Mouse (Mus musculus): ENCODE measurements around the gene Kin. TPM values are rescaled to one million over a fixed set of nuclear protein-coding genes. Genes with fewer than 3 reads are reported as not detected.

Gene Kin
- total RNA-seq, 1 experiment from 2014 or later = 66.2 TPM

GRCm38 (mm10) chr2:10100471-10100870 is 20.1 kb downstream of the Kin start:
- no peak for ATAC-seq (ENCODE audit: extremely low read depth, insufficient number of reproducible peaks, low FRiP score, poor library complexity, severe bottlenecking)

GRCm38 (mm10) chr2:10101180-10101579 is 20.8 kb downstream of the Kin start:
- peak; percentile 71 for ATAC-seq (ENCODE audit: extremely low read depth, insufficient number of reproducible peaks, low FRiP score, poor library complexity, severe bottlenecking)

GRCm38 (mm10) chr2:10108535-10109189 is 28.3 kb downstream of the Kin start:
- no peak for ATAC-seq (ENCODE audit: extremely low read depth, insufficient number of reproducible peaks, low FRiP score, poor library complexity, severe bottlenecking)

- no peak for ATAC-seq (ENCODE audit: extremely low read depth, insufficient number of reproducible peaks, low FRiP score, poor library complexity, severe bottlenecking)
Observed at GRCm38 (mm10) chr2:10118751-10119150, 38.4 kb downstream of the Kin start.

GRCm38 (mm10) chr2:10119276-10119675 is 38.9 kb downstream of the Kin start:
- ATAC-seq (ENCODE audit: extremely low read depth, insufficient number of reproducible peaks, low FRiP score, poor library complexity, severe bottlenecking) = no peak

- ATAC-seq (ENCODE audit: extremely low read depth, insufficient number of reproducible peaks, low FRiP score, poor library complexity, severe bottlenecking) = no peak
Observed at GRCm38 (mm10) chr2:10121826-10122225, 41.4 kb downstream of the Kin start.

GRCm38 (mm10) chr2:10126122-10126521 is 45.7 kb downstream of the Kin start:
- ATAC-seq (ENCODE audit: extremely low read depth, insufficient number of reproducible peaks, low FRiP score, poor library complexity, severe bottlenecking) = no peak

- ATAC-seq (ENCODE audit: extremely low read depth, insufficient number of reproducible peaks, low FRiP score, poor library complexity, severe bottlenecking) = no peak
Observed at GRCm38 (mm10) chr2:10127471-10127870, 47.1 kb downstream of the Kin start.

GRCm38 (mm10) chr2:10128571-10128970 is 48.2 kb downstream of the Kin start:
- ATAC-seq (ENCODE audit: extremely low read depth, insufficient number of reproducible peaks, low FRiP score, poor library complexity, severe bottlenecking) = no peak

GRCm38 (mm10) chr2:10130341-10130990 is 50.1 kb downstream of the Kin start:
- ATAC-seq (ENCODE audit: extremely low read depth, insufficient number of reproducible peaks, low FRiP score, poor library complexity, severe bottlenecking) = no peak

GRCm38 (mm10) chr2:10131296-10131695 is 50.9 kb downstream of the Kin start, which contains the start of gene Itih2:
Itih2 (minus strand) TSS chr2:10131396.
- no peak for ATAC-seq (ENCODE audit: extremely low read depth, insufficient number of reproducible peaks, low FRiP score, poor library complexity, severe bottlenecking)

- ATAC-seq (ENCODE audit: extremely low read depth, insufficient number of reproducible peaks, low FRiP score, poor library complexity, severe bottlenecking) = no peak
Observed at GRCm38 (mm10) chr2:10132128-10132527, 51.7 kb downstream of the Kin start.

GRCm38 (mm10) chr2:10133941-10134340 is 53.5 kb downstream of the Kin start:
- ATAC-seq (ENCODE audit: extremely low read depth, insufficient number of reproducible peaks, low FRiP score, poor library complexity, severe bottlenecking) = no peak

- no peak for ATAC-seq (ENCODE audit: extremely low read depth, insufficient number of reproducible peaks, low FRiP score, poor library complexity, severe bottlenecking)
Observed at GRCm38 (mm10) chr2:10137320-10137719, 56.9 kb downstream of the Kin start.

GRCm38 (mm10) chr2:10140456-10140855 is 60.1 kb downstream of the Kin start:
- no peak for ATAC-seq (ENCODE audit: extremely low read depth, insufficient number of reproducible peaks, low FRiP score, poor library complexity, severe bottlenecking)

Other genes starting within 250 kb of the Kin start
- gene 4930412O13Rik, start 199.3 kb upstream of the Kin start, total RNA-seq (2017) = not detected in 2 replicates
- not detected in 2 replicates for gene 9230102O04Rik, start 191.1 kb upstream of the Kin start, total RNA-seq (2017)
- 0.61 and 2.7 TPM in 2 replicates for gene Gata3, start 190.6 kb upstream of the Kin start, total RNA-seq (2017)
- gene Taf3, start 32.0 kb upstream of the Kin start, total RNA-seq (2017) = 9.9 and 10.2 TPM in 2 replicates
- 196 and 203 TPM in 2 replicates for gene Atp5c1, start 83 bp upstream of the Kin start, total RNA-seq (2017)
- not detected in 2 replicates for gene Itih2, start 50.8 kb downstream of the Kin start, total RNA-seq (2017)
- 6.1 and 6.9 TPM in 2 replicates for gene Itih5, start 73.0 kb downstream of the Kin start, total RNA-seq (2017)

Data from neutrophil, adult 5-6 weeks (primary cell).